Mouse (Mus musculus): ENCODE data around the gene Micu1. TPM values are rescaled to one million over a fixed set of nuclear protein-coding genes. Genes with fewer than 3 reads are reported as not detected.
A peak's percentile ranks its signal among the peaks of the same experiment; 100 is the strongest.
"Not testable (repeated sequence)": the region's sequence is repeated elsewhere in the genome, so short reads cannot be mapped to it uniquely, and the experiment has no call there.

The Micu1 gene
- polyA plus RNA-seq (2016; fragmentation: Nextera tagmentation; extraction: Ambion mirVana): 47.5 and 52.7 TPM in 2 replicates

DNA sequence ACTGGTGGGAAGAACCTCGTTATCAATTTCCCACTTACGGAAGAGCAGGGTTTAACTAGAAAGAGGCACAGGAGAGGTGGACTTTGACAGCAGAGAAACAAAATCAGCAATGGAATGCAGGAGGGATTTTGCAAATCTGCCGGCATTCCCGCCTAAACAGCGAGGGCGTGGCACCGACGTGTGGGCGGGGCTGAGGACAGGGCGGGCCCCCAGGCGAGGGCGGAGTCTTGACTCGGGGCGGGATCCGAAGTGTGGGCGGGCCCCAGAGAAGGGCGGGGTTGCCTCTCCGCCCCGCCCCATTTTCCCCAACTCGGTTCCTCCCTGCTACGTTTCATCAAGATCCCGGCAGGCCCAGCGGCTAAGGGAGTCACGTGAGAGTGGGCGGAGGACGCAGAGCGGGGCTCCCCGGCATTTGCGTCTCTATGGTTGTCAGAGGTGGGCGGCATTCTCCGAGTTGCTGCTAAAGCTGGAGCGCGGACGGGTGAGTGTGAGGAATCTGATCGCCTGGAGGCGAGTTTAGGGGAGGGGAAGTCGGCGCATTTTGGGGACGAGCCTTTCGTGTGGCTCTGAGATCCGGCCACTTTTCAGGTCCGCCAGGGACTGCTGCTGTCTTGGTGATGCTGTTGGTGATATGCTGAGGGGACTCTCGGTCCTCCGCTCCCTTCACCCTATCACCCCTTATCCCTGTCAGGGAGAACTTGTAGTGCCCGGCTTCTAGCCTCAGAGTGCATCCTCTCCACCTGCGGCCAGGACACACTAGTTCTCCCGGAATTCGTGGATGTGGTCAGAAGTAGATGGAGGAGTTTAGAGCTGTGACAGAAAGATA lies at the start of gene Micu1:
Gene Micu1, plus strand, starts transcription at position 271 of the 826 bp plus-strand sequence.
- peak; percentile 99 for DNase-seq (ENCODE audit: low spot score)
- under 1% methylated on average over 48 of the region's 48 CpGs for WGBS
- Histone ChIP-seq H3K9me3 (no peaks in the 10 kb centered on the region), H3K27me3 (replicated peaks; ENCODE audit: low read depth, poor library complexity, severe bottlenecking) (no peaks in the 10 kb centered on the region), H3K4me1 (peaks cover 16% of the 10 kb centered on the region), H3K36me3 (replicated peaks) (no peaks in the 10 kb centered on the region), H3K27ac (replicated peaks) (peak within 1 kb of the TSS; percentile 80), H3K4me3 (peak within 1 kb of the TSS; percentile 70)

- Histone ChIP-seq H3K4me3 (no peak overlapping the region), H3K4me1 (no peaks in the 10 kb centered on the region), H3K27me3 (replicated peaks; ENCODE audit: low read depth, poor library complexity, severe bottlenecking) (no peaks in the 10 kb centered on the region), H3K27ac (replicated peaks) (no peak overlapping the region), H3K9me3 (0 out of 2 replicates have a peak, but pooled peaks cover 6% of the 10 kb centered on the region), H3K36me3 (replicated peaks) (no peaks in the 10 kb centered on the region)
- DNase-seq (ENCODE audit: low spot score): no peak
- 78% methylated on average over 13 of the region's 13 CpGs for WGBS
Measured at GRCm38 (mm10) chr10:59656799-59657198, 45.5 kb upstream of the Micu1 start.

- Histone ChIP-seq H3K4me3 (no peak overlapping the region), H3K36me3 (replicated peaks) (no peaks in the 10 kb centered on the region), H3K27me3 (replicated peaks; ENCODE audit: low read depth, poor library complexity, severe bottlenecking) (no peaks in the 10 kb centered on the region), H3K27ac (replicated peaks) (no peak overlapping the region), H3K9me3 (0 out of 2 replicates have a peak, but pooled peaks cover 6% of the 10 kb centered on the region), H3K4me1 (0 out of 2 replicates have a peak, but pooled peaks cover 6% of the 10 kb centered on the region)
- WGBS: 76% methylated on average over 2 of the region's 2 CpGs
- no peak for DNase-seq (ENCODE audit: low spot score)
Measured at GRCm38 (mm10) chr10:59664765-59665164, 37.5 kb upstream of the Micu1 start.

DNA sequence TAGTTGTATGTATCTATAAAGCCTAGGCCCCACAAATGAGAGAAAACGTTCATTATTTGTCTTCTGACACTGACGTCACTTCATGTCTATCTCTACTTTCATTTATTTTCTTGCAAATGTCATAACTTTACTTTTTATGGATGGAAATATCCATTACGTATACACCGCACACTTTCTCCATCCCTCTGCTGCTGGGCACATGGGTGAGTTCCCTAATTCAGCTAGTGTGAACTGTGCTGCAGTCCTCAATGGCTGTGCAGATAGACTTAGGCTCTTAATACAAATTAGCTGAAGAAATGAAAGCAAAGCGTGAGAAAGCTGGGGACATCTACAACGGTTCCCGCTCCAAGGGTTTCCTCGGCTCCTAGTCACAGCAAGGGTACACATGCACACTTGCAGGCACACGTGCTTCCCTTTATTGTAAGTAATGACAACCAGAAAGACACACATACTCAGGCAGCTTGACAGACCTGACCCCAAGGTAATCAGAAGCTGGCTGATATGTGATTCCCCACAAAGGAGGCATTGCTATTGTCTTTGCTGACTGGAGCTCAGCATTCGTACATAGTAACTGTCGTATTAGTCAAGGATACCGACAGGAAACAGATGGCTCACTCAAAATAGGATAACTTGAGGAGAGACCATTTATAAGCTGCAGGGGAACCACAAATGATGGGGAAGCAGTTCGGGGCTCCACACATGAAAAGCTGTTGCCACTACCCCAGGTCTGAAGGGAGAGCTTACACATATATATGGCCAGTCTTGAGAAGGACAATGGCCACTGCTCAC lies 36.6 kb upstream of the Micu1 start:
- Histone ChIP-seq H3K36me3 (replicated peaks) (no peaks in the 10 kb centered on the region), H3K9me3 (0 out of 2 replicates have a peak, but pooled peaks cover under 1% of the 10 kb centered on the region), H3K4me3 (no peak overlapping the region), H3K4me1 (0 out of 2 replicates have a peak, but pooled peaks cover 6% of the 10 kb centered on the region), H3K27me3 (replicated peaks; ENCODE audit: low read depth, poor library complexity, severe bottlenecking) (no peaks in the 10 kb centered on the region), H3K27ac (replicated peaks) (no peak overlapping the region)
- WGBS: 82% methylated on average over 13 of the region's 13 CpGs
- no peak for DNase-seq (ENCODE audit: low spot score)

DNA sequence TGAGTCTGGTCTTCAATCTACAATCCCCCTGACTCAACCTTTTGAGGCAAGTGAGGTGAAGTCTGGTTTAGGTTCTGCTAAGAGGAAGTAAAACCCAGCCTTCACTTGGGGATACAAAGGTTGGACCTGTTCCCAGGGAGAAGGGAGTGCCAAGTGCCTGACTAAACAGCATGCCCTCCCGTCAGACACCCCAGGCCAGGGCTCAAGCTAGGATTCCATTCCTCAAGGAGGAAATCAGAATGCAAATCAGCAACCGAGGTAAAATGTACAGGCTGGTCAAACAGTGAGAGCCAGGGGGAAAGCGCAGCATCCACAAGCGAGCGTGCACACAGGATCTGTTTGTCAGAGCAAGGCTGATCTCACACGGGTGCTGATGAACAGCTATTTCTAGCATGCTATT lies 34.9 kb upstream of the Micu1 start:
- Histone ChIP-seq H3K27ac (replicated peaks) (no peak overlapping the region), H3K4me1 (0 out of 2 replicates have a peak, but pooled peaks cover 6% of the 10 kb centered on the region), H3K4me3 (no peak overlapping the region), H3K36me3 (replicated peaks) (no peaks in the 10 kb centered on the region), H3K27me3 (replicated peaks; ENCODE audit: low read depth, poor library complexity, severe bottlenecking) (no peaks in the 10 kb centered on the region), H3K9me3 (no peaks in the 10 kb centered on the region)
- 73% methylated on average over 6 of the region's 6 CpGs for WGBS
- no peak for DNase-seq (ENCODE audit: low spot score)

- WGBS: 72% methylated on average over 7 of the region's 7 CpGs
- H3K27me3 ChIP-seq (replicated peaks; ENCODE audit: low read depth, poor library complexity, severe bottlenecking): no peaks in the 10 kb centered on the region
- no peak overlapping the region for H3K27ac ChIP-seq (replicated peaks)
- DNase-seq (ENCODE audit: low spot score): no peak
- H3K9me3 ChIP-seq: no peaks in the 10 kb centered on the region
- H3K4me1 ChIP-seq: 0 out of 2 replicates have a peak, but pooled peaks cover 6% of the 10 kb centered on the region
- no peaks in the 10 kb centered on the region for H3K36me3 ChIP-seq (replicated peaks)
- H3K4me3 ChIP-seq: no peak overlapping the region
Measured at GRCm38 (mm10) chr10:59668491-59668890, 33.8 kb upstream of the Micu1 start.

- WGBS: 93% methylated on average over 1 of the region's 1 CpGs
Measured at GRCm38 (mm10) chr10:59677836-59678235, 24.4 kb upstream of the Micu1 start.

DNA sequence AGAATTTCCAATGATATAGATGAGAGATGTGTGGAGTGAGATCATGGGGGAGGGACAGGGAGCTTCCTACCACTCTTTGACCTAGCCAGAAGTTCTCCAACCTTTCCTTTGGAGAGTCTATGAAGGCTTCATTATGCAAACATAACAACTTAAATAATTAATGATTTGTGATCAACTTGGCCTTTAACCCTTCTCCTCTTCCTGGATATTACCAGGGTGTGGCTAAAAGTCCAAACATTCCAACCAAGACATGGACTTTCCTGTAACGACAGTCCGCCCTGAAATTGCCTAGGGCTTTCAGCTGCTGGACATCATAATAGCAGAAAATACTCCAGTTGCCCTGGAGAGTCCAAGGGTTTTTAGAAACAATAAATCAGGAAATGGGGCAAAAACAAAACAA lies 23.1 kb upstream of the Micu1 start:
- H3K27ac ChIP-seq (replicated peaks): no peak overlapping the region
- H3K4me3 ChIP-seq: no peak overlapping the region
- no peaks in the 10 kb centered on the region for H3K27me3 ChIP-seq (replicated peaks; ENCODE audit: low read depth, poor library complexity, severe bottlenecking)
- DNase-seq (ENCODE audit: low spot score): no peak
- H3K4me1 ChIP-seq: no peaks in the 10 kb centered on the region
- 79% methylated on average over 2 of the region's 2 CpGs for WGBS
- no peaks in the 10 kb centered on the region for H3K36me3 ChIP-seq (replicated peaks)
- peaks cover 10% of the 10 kb centered on the region; the same call in 1 of the 2 replicates for H3K9me3 ChIP-seq

More at GRCm38 (mm10) chr10:59677836-59678235, 24.4 kb upstream of the Micu1 start:
- DNase-seq (ENCODE audit: low spot score): no peak
- no peak overlapping the region for H3K27ac ChIP-seq (replicated peaks)
- no peaks in the 10 kb centered on the region for H3K36me3 ChIP-seq (replicated peaks)
- peaks cover 10% of the 10 kb centered on the region; the same call in 1 of the 2 replicates for H3K9me3 ChIP-seq
- no peaks in the 10 kb centered on the region for H3K27me3 ChIP-seq (replicated peaks; ENCODE audit: low read depth, poor library complexity, severe bottlenecking)
- no peak overlapping the region for H3K4me3 ChIP-seq
- H3K4me1 ChIP-seq: no peaks in the 10 kb centered on the region

DNA sequence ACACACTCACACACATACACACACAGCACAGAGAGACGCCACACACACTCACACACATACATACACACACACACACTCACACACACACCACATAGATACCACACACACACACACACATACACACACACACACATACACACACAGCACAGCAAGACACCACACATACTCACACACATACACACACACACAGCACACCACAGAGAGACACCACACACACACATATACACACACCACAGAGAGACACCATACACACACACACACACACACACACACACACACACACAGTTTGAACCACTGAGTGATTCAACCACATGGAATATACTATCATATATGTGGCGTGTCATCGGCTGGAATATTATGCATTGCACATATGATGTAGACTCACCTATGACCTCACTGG lies 16.7 kb upstream of the Micu1 start:
- 89% methylated on average over 3 of the region's 3 CpGs for WGBS
- H3K27ac ChIP-seq (replicated peaks): not testable (repeated sequence)

GRCm38 (mm10) chr10:59687126-59687525 lies 15.2 kb upstream of the Micu1 start:
- no peak for DNase-seq (ENCODE audit: low spot score)
- H3K36me3 ChIP-seq (replicated peaks): no peaks in the 10 kb centered on the region
- H3K4me3 ChIP-seq: no peak overlapping the region
- 69% methylated on average over 2 of the region's 2 CpGs for WGBS
- H3K27me3 ChIP-seq (replicated peaks; ENCODE audit: low read depth, poor library complexity, severe bottlenecking): no peaks in the 10 kb centered on the region
- H3K27ac ChIP-seq (replicated peaks): no peak overlapping the region
- 0 out of 2 replicates have a peak, but pooled peaks cover 3% of the 10 kb centered on the region for H3K9me3 ChIP-seq
- H3K4me1 ChIP-seq: peaks cover 21% of the 10 kb centered on the region

More for the DNA sequence above, 16.7 kb upstream of the Micu1 start:
- not testable (repeated sequence) for H3K36me3 ChIP-seq (replicated peaks); DNase-seq (ENCODE audit: low spot score); H3K4me3 ChIP-seq; H3K27me3 ChIP-seq (replicated peaks; ENCODE audit: low read depth, poor library complexity, severe bottlenecking); H3K9me3 ChIP-seq
- peaks cover 21% of the 10 kb centered on the region for H3K4me1 ChIP-seq

GRCm38 (mm10) chr10:59689836-59690235 lies 12.4 kb upstream of the Micu1 start:
- Histone ChIP-seq H3K27ac (replicated peaks) (no peak overlapping the region), H3K27me3 (replicated peaks; ENCODE audit: low read depth, poor library complexity, severe bottlenecking) (no peaks in the 10 kb centered on the region), H3K36me3 (replicated peaks) (no peaks in the 10 kb centered on the region), H3K9me3 (no peaks in the 10 kb centered on the region), H3K4me3 (no peak overlapping the region), H3K4me1 (peaks cover 21% of the 10 kb centered on the region)
- DNase-seq (ENCODE audit: low spot score): no peak
- WGBS: 60% methylated on average over 6 of the region's 6 CpGs

DNA sequence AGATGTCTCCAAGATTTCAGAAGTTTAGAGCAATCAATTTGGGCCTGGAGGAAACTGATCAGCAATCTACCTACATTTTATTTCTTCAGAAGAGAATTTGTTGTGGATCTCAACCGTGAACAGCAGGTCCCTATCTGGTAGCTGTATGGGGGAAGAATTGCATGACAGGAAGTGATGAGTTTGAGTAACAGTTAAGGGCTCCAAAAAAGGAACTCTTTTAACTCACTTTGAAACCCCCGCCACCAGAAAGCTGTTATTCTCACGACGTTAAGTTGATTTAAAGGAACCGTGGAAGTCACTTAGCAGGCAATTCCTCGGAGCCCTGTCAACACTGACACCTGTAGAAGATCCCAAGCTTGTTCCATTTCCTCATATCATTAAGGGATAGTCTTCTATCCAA lies 9.8 kb upstream of the Micu1 start:
- DNase-seq (ENCODE audit: low spot score): no peak
- no peaks in the 10 kb centered on the region for H3K27me3 ChIP-seq (replicated peaks; ENCODE audit: low read depth, poor library complexity, severe bottlenecking)
- WGBS: 77% methylated on average over 6 of the region's 6 CpGs
- H3K36me3 ChIP-seq (replicated peaks): no peaks in the 10 kb centered on the region
- H3K9me3 ChIP-seq: no peaks in the 10 kb centered on the region
- no peaks in the 10 kb centered on the region; the same call in 1 of the 2 replicates for H3K4me1 ChIP-seq
- no peak overlapping the region for H3K27ac ChIP-seq (replicated peaks)
- H3K4me3 ChIP-seq: no peak overlapping the region

All from embryonic facial prominence, embryonic 10.5 days (tissue).